Mouse (Mus musculus) ovary, postnatal 36 days (tissue): Measurements from ENCODE around the gene Itga4.

ENCODE experiments used
- DNase-seq: peaks from one replicate; pipeline ENCODE4 v3.0.0; 2022; ENCODE audit warnings: low spot score, mixed read lengths

The Itga4 gene

GRCm38 (mm10) chr2:79255192-79256000 lies at the start of gene Itga4:
Gene Itga4 (plus strand): TSS chr2:79255426.
- DNase-seq, result peak; percentile 52

GRCm38 (mm10) chr2:79206191-79206755 lies 49.0 kb upstream of the Itga4 start:
- no peak for DNase-seq

GRCm38 (mm10) chr2:79214982-79215381 lies 40.2 kb upstream of the Itga4 start:
- DNase-seq, result no peak

GRCm38 (mm10) chr2:79215479-79215878 lies 39.7 kb upstream of the Itga4 start:
- DNase-seq, result no peak

- DNase-seq, result no peak
Observed at GRCm38 (mm10) chr2:79224714-79225426, 30.4 kb upstream of the Itga4 start.

- DNase-seq, result no peak
Observed at GRCm38 (mm10) chr2:79227805-79228241, 27.4 kb upstream of the Itga4 start.

GRCm38 (mm10) chr2:79231056-79231949 lies 23.9 kb upstream of the Itga4 start:
- DNase-seq, result no peak

- DNase-seq, result no peak
Observed at GRCm38 (mm10) chr2:79235767-79236487, 19.3 kb upstream of the Itga4 start.

- no peak for DNase-seq
Observed at GRCm38 (mm10) chr2:79237216-79237615, 18.0 kb upstream of the Itga4 start.

- no peak for DNase-seq
Observed at GRCm38 (mm10) chr2:79244276-79244675, 10.9 kb upstream of the Itga4 start.

- DNase-seq, result no peak
Observed at GRCm38 (mm10) chr2:79244743-79245142, 10.5 kb upstream of the Itga4 start.

- DNase-seq, result no peak
Observed at GRCm38 (mm10) chr2:79248283-79248682, 6.9 kb upstream of the Itga4 start.

- no peak for DNase-seq
Observed at GRCm38 (mm10) chr2:79250510-79250909, 4.7 kb upstream of the Itga4 start.

- no peak for DNase-seq
Observed at GRCm38 (mm10) chr2:79253754-79254197, 1.4 kb upstream of the Itga4 start.

GRCm38 (mm10) chr2:79254588-79255191 lies 536 bp upstream of the Itga4 start:
- no peak for DNase-seq

GRCm38 (mm10) chr2:79256001-79256339 lies 744 bp downstream of the Itga4 start:
- no peak for DNase-seq

GRCm38 (mm10) chr2:79256376-79256775 lies 1.1 kb downstream of the Itga4 start:
- no peak for DNase-seq

- DNase-seq, result no peak
Observed at GRCm38 (mm10) chr2:79256880-79257279, 1.7 kb downstream of the Itga4 start.

GRCm38 (mm10) chr2:79257411-79257810 lies 2.2 kb downstream of the Itga4 start:
- DNase-seq, result no peak

GRCm38 (mm10) chr2:79259326-79259725 lies 4.1 kb downstream of the Itga4 start:
- no peak for DNase-seq

GRCm38 (mm10) chr2:79265665-79266064 lies 10.4 kb downstream of the Itga4 start:
- peak; percentile 46 for DNase-seq
